Mouse (Mus musculus) embryonic facial prominence, embryonic 14.5 days (tissue): ENCODE results near the gene Zdhhc11. TPM values are rescaled to one million over a fixed set of nuclear protein-coding genes. Genes with fewer than 3 reads are reported as not detected.
A peak's percentile ranks its signal among the peaks of the same experiment; 100 is the strongest.

Experiments used
- ATAC-seq: fragments of 200-750 bp; cut with Nextera tagmentation; 2 replicates; pipeline ENCODE4 v1.8.0; 2017; ENCODE audit warnings: low read depth, moderate number of reproducible peaks, moderate TSS enrichment
- DNase-seq: peaks from one replicate; pipeline ENCODE4 v3.0.0-alpha.2; 2015; ENCODE audit warnings: low spot score
- H3K27ac ChIP-seq: fragments of 300-500 bp; sonication (generic); replicated peaks from 2 replicates; pipeline ENCODE4 v1.5.1; 2014; ENCODE audit warnings: low read depth, mild to moderate bottlenecking, low read length, moderate library complexity
- H3K27me3 ChIP-seq: fragments of 300-500 bp; sonication (generic); replicated peaks from 2 replicates; pipeline ENCODE4 v1.6.1; 2014; ENCODE audit warnings: low read length; ENCODE audit not compliant: control insufficient read depth, insufficient read depth
- H3K36me3 ChIP-seq: fragments of 300-500 bp; sonication (generic); 2 replicates; pipeline ENCODE4 v1.6.1; 2014; ENCODE audit warnings: low read length, mixed read lengths; ENCODE audit not compliant: control insufficient read depth, insufficient read depth
- H3K4me1 ChIP-seq: fragments of 300-500 bp; sonication (generic); 2 replicates; pipeline ENCODE4 v1.6.1; 2014; ENCODE audit warnings: antibody characterized with exemption, low read length; ENCODE audit not compliant: control insufficient read depth, insufficient read depth
- H3K4me2 ChIP-seq: fragments of 300-500 bp; sonication (generic); 2 replicates; pipeline ENCODE4 v1.6.1; 2014; ENCODE audit warnings: low read depth, mild to moderate bottlenecking, low read length, moderate library complexity, mixed read lengths
- H3K4me3 ChIP-seq: fragments of 300-500 bp; sonication (generic); 2 replicates; pipeline ENCODE4 v1.5.1; 2014; ENCODE audit warnings: low read depth, mild to moderate bottlenecking, low read length
- H3K9ac ChIP-seq: fragments of 300-500 bp; sonication (generic); 2 replicates; pipeline ENCODE4 v1.6.1; 2014; ENCODE audit warnings: low read depth, mild to moderate bottlenecking, low read length, moderate library complexity, mixed read lengths
- H3K9me3 ChIP-seq: fragments of 300-500 bp; sonication (generic); 2 replicates; pipeline ENCODE4 v1.6.1; 2016; ENCODE audit warnings: low read length; ENCODE audit not compliant: control insufficient read depth
- WGBS: fragments of 180-500 bp; shearing (Covaris S2); extraction: QIAGEN DNeasy Blood & Tissue Kit; methylation state at CpG from one replicate; pipeline ENCODE4 v1.1.7; 2014; 5-methylcytosine and 5-hydroxymethylcytosine counted together
- polyA plus RNA-seq: library from polyadenylated mRNA; unstranded; fragments of >200 nt; fragmentation: Nextera tagmentation; extraction: Ambion mirVana; gene quantifications from 2 replicates; pipeline ENCODE4 v1.2.1, GENCODE M21; 2014

The Zdhhc11 gene
- polyA plus RNA-seq = not detected in 2 replicates

GRCm38 (mm10) chr13:73963551-73963950 is at the start of gene Zdhhc11:
Gene Zdhhc11 (plus strand): TSS chr13:73963851.
- DNase-seq = no peak
- Histone ChIP-seq H3K4me1 (no peaks in the 10 kb centered on the region), H3K4me3 (no peak within 1 kb of the TSS), H3K27me3 (no peaks in the 10 kb centered on the region), H3K9me3 (no peaks in the 10 kb centered on the region), H3K4me2 (no peak within 1 kb of the TSS), H3K9ac (no peak within 1 kb of the TSS), H3K27ac (no peak within 1 kb of the TSS), H3K36me3 (peaks cover 36% of the 10 kb centered on the region)
- no peak for ATAC-seq
- WGBS = 90% methylated on average over 5 of the region's 5 CpGs

GRCm38 (mm10) chr13:73932201-73932600 is 31.4 kb upstream of the Zdhhc11 start:
- no peak overlapping the region for H3K4me2 ChIP-seq
- no peak overlapping the region for H3K9ac ChIP-seq
- 91% methylated on average over 10 of the region's 10 CpGs for WGBS
- DNase-seq = no peak
- H3K27me3 ChIP-seq = no peaks in the 10 kb centered on the region
- H3K36me3 ChIP-seq = peaks cover 62% of the 10 kb centered on the region
- H3K4me3 ChIP-seq = no peak overlapping the region
- H3K27ac ChIP-seq = no peak overlapping the region
- no peaks in the 10 kb centered on the region for H3K9me3 ChIP-seq
- H3K4me1 ChIP-seq = peaks cover 6% of the 10 kb centered on the region; the same call in 1 of the 2 replicates
- no peak for ATAC-seq

- WGBS = 11% methylated on average over 5 of the region's 5 CpGs
- Histone ChIP-seq H3K9me3 (no peaks in the 10 kb centered on the region), H3K4me1 (peaks cover 11% of the 10 kb centered on the region), H3K9ac (peak overlapping the region; percentile 78), H3K36me3 (peaks cover 53% of the 10 kb centered on the region), H3K4me2 (peak overlapping the region; percentile 74), H3K27ac (no peak overlapping the region), H3K4me3 (peak overlapping the region; percentile 75), H3K27me3 (no peaks in the 10 kb centered on the region)
- DNase-seq = no peak
- no peak; the same call in 1 of the 2 replicates for ATAC-seq
Observed at GRCm38 (mm10) chr13:73936938-73937320, 26.7 kb upstream of the Zdhhc11 start.

- H3K27ac ChIP-seq = peak within 1 kb of the TSS; percentile 85
- no peaks in the 10 kb centered on the region for H3K27me3 ChIP-seq
- peak within 1 kb of the TSS; percentile 74 for H3K4me2 ChIP-seq
- WGBS = under 1% methylated on average over 33 of the region's 82 CpGs
- peak within 1 kb of the TSS; percentile 75 for H3K4me3 ChIP-seq
- no peaks in the 10 kb centered on the region for H3K9me3 ChIP-seq
- peak within 1 kb of the TSS; percentile 78 for H3K9ac ChIP-seq
- ATAC-seq = peak; percentile 98
- peaks cover 54% of the 10 kb centered on the region for H3K36me3 ChIP-seq
- peaks cover 11% of the 10 kb centered on the region for H3K4me1 ChIP-seq
- peak; percentile 94 for DNase-seq
Observed at GRCm38 (mm10) chr13:73937321-73938176, 26.1 kb upstream of the Zdhhc11 start, which contains the start of the genes Trip13 and Brd9. Gene Trip13 (minus strand): TSS chr13:73937784. Gene Brd9 (plus strand): TSS chr13:73937811.

GRCm38 (mm10) chr13:73938177-73938560 is 25.5 kb upstream of the Zdhhc11 start:
- no peaks in the 10 kb centered on the region for H3K9me3 ChIP-seq
- H3K9ac ChIP-seq = peak overlapping the region; percentile 78
- H3K27me3 ChIP-seq = no peaks in the 10 kb centered on the region
- WGBS = 41% methylated on average over 13 of the region's 13 CpGs
- H3K4me2 ChIP-seq = peak overlapping the region; percentile 74
- DNase-seq (no peak), ATAC-seq (0 out of 2 replicates have a peak, but pooled peaks have one; percentile 1)
- peaks cover 11% of the 10 kb centered on the region for H3K4me1 ChIP-seq
- peak overlapping the region; percentile 85; the same call in 1 of the 2 replicates for H3K27ac ChIP-seq
- peaks cover 57% of the 10 kb centered on the region for H3K36me3 ChIP-seq
- H3K4me3 ChIP-seq = peak overlapping the region; percentile 75

GRCm38 (mm10) chr13:73939101-73939500 is 24.6 kb upstream of the Zdhhc11 start:
- WGBS = 91% methylated on average over 5 of the region's 5 CpGs
- peaks cover 63% of the 10 kb centered on the region for H3K36me3 ChIP-seq
- ATAC-seq = no peak

GRCm38 (mm10) chr13:73944606-73945005 is 19.0 kb upstream of the Zdhhc11 start:
- DNase-seq (peak; percentile 12), ATAC-seq (no peak)
- WGBS = 90% methylated on average over 9 of the region's 9 CpGs
- Histone ChIP-seq H3K36me3 (peaks cover 96% of the 10 kb centered on the region), H3K4me3 (no peak overlapping the region), H3K27ac (no peak overlapping the region), H3K27me3 (no peaks in the 10 kb centered on the region), H3K9me3 (no peaks in the 10 kb centered on the region), H3K4me1 (no peaks in the 10 kb centered on the region), H3K4me2 (no peak overlapping the region), H3K9ac (no peak overlapping the region)

More at GRCm38 (mm10) chr13:73939101-73939500, 24.6 kb upstream of the Zdhhc11 start:
- peaks cover 11% of the 10 kb centered on the region for H3K4me1 ChIP-seq
- H3K27me3 ChIP-seq = no peaks in the 10 kb centered on the region
- H3K9ac ChIP-seq = no peak overlapping the region
- no peak overlapping the region for H3K4me3 ChIP-seq
- no peak for DNase-seq
- no peak overlapping the region for H3K4me2 ChIP-seq
- H3K9me3 ChIP-seq = no peaks in the 10 kb centered on the region
- H3K27ac ChIP-seq = no peak overlapping the region

GRCm38 (mm10) chr13:73953551-73954130 is 10.0 kb upstream of the Zdhhc11 start:
- peaks cover 89% of the 10 kb centered on the region for H3K36me3 ChIP-seq
- WGBS = 87% methylated on average over 1 of the region's 1 CpGs

More at GRCm38 (mm10) chr13:73953551-73954130, 10.0 kb upstream of the Zdhhc11 start:
- DNase-seq (no peak), ATAC-seq (no peak)
- H3K4me1 ChIP-seq = no peaks in the 10 kb centered on the region
- no peak overlapping the region for H3K4me3 ChIP-seq
- no peaks in the 10 kb centered on the region for H3K27me3 ChIP-seq
- no peaks in the 10 kb centered on the region for H3K9me3 ChIP-seq
- H3K9ac ChIP-seq = no peak overlapping the region
- H3K27ac ChIP-seq = no peak overlapping the region
- no peak overlapping the region for H3K4me2 ChIP-seq
